Mouse (Mus musculus) splenic B cell, adult 2 months (primary cell): ENCODE results near the gene Anp32a.
A peak's percentile ranks its signal among the peaks of the same experiment; 100 is the strongest.

Experiments used
- DNase-seq: peaks from one replicate; pipeline ENCODE4 v3.0.0-alpha.2; 2011; ENCODE audit warnings: low read depth, low spot score
- H3K27me3 ChIP-seq: 2 replicates; pipeline ENCODE4 v1.6.1; 2012; ENCODE audit warnings: mild to moderate bottlenecking, low read length, moderate library complexity, mixed read lengths; ENCODE audit not compliant: control insufficient read depth, poor library complexity, insufficient read depth, severe bottlenecking
- H3K36me3 ChIP-seq: 2 replicates; pipeline ENCODE4 v1.6.1; 2012; ENCODE audit warnings: mild to moderate bottlenecking, low read length, moderate library complexity, mixed read lengths; ENCODE audit not compliant: control insufficient read depth, poor library complexity, insufficient read depth, severe bottlenecking

Gene Anp32a

GRCm38 (mm10) chr9:62342441-62343191, 1.5 kb downstream of the Anp32a start:
- no peaks in the 10 kb centered on the region for H3K27me3 ChIP-seq
- H3K36me3 ChIP-seq, result no peaks in the 10 kb centered on the region
- DNase-seq, result peak; percentile 58

DNA sequence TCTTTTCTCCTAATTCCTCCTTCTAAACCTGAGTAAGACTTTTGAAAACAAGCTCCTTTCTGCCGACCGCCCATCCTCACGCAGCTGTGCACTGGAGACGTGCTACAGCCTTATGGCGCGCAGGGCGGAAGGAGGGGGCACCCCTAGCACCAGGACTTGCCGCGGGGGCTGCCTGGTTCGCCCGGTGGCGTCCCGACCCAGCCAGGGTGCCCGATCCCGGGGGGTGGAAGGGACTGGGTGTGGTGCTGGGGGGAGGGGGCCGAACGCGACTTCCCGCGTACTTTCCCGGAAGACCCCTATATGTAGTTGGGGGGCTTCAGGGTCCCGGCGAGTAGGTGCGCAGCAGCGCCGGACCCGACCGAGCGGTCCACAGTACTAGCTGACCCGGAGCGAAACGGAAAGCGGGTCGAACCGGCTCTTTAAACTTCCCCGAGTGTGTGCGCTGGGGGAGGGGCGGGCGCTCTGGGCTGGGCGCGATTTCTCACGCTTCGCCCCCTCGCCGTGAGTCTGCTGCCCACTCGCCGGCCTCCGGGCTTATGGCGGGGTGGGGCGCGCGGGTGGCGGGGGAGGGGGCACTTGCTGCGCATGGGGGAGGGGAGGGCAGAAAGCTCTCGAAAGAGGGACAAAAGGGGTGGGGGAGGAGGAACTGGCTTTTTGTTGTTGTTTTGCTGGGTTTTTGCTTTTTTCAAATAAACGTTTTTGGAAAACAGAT, 2.3 kb downstream of the Anp32a start:
- peak; percentile 72 for DNase-seq

DNA sequence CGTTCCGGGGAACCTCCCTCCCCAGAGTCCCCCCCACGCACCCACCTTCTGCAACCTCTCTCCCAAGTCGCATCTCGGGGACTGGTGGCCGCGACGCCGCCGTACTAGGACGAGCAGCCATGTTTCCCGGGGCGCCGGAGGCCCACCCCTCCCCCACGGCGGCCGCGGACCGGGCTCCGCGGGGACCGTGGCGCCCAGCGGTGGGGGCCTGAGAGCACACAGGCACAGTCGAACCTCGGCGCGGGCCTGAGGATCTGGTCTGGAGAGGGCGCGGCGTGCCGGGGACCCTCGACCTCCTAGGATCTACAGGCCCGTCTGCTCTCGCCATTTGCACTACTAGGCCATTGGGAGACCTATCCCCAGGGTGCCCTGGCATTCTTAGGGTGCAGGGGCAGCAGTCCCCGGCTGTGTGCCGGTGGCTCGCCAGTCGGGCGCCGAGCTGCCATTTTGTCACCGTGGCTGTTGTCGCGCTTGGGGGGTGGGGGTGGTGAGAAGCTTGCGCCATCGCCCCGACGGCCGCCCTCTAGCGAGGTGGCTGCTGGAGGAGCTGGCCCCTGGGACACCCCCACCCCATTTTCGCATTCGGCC, 2.9 kb downstream of the Anp32a start:
- peak; percentile 69 for DNase-seq
- H3K27me3 ChIP-seq, result no peaks in the 10 kb centered on the region
- H3K36me3 ChIP-seq, result no peaks in the 10 kb centered on the region

More for the DNA sequence above, 2.3 kb downstream of the Anp32a start:
- Histone ChIP-seq H3K36me3 (no peaks in the 10 kb centered on the region), H3K27me3 (no peaks in the 10 kb centered on the region)

- Histone ChIP-seq H3K27me3 (no peaks in the 10 kb centered on the region), H3K36me3 (no peaks in the 10 kb centered on the region)
- DNase-seq, result peak; percentile 78
These were observed 3.5 kb downstream of the Anp32a start for GRCm38 (mm10) chr9:62344545-62344944.

DNA sequence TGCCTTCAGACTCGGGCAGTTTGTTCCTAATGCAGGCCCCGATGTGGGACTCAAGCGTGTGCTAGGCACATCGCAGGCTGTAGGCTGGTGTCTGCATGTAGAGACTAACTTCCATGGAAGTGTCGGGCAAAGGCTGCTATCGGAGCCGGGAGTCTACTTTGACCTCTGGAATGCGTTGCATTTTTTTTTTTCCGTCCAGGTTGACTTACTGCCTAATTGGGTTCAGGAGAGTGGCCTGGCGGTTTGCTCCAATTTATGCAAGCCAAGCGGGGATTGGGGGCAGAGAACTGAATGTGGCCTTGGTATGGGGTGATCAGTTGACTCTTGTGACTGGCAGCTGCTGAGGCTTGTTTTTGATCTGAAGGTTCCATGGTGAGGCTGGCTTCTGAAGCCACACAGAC, 4.0 kb downstream of the Anp32a start:
- H3K36me3 ChIP-seq, result no peaks in the 10 kb centered on the region
- H3K27me3 ChIP-seq, result no peaks in the 10 kb centered on the region
- no peak for DNase-seq

DNA sequence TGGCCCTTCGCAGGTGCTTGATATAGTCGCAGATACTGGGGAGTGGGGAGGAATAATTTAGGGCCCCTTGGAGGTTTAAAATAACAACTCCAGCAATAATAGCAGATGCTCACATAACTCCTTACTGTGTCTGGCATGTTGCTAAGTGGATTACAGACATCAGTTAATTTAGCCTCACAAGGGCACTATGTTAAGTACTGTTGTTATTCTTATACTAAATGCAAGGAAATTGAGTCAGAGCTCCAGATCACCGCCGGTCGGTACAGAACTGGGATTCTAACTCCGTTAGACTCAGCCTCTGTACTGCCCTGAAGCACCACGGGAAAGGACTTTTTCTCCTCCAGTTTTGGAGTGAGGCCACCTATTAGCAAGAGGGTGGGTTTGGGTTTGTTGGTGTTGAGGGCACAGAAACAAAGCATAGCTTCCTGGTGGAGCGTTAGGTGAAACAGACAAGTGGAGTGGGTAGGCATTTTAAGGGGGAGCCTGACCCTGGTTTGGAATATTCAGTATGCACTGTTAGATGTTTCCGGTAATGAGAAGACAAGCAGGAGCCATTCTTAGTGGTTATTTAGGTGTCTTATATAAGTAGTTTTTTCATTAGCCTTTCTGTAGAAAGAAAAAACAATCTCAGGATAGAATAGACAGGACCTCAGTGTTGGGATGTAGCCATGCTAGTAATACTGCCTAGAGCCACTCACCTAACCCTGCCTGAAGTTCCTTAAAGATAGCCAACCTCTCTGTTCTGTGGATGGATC, 4.7 kb downstream of the Anp32a start:
- DNase-seq, result no peak
- Histone ChIP-seq H3K27me3 (no peaks in the 10 kb centered on the region), H3K36me3 (no peaks in the 10 kb centered on the region)

GRCm38 (mm10) chr9:62346388-62346679, 5.2 kb downstream of the Anp32a start:
- Histone ChIP-seq H3K27me3 (no peaks in the 10 kb centered on the region), H3K36me3 (no peaks in the 10 kb centered on the region)
- peak; percentile 21 for DNase-seq

DNA sequence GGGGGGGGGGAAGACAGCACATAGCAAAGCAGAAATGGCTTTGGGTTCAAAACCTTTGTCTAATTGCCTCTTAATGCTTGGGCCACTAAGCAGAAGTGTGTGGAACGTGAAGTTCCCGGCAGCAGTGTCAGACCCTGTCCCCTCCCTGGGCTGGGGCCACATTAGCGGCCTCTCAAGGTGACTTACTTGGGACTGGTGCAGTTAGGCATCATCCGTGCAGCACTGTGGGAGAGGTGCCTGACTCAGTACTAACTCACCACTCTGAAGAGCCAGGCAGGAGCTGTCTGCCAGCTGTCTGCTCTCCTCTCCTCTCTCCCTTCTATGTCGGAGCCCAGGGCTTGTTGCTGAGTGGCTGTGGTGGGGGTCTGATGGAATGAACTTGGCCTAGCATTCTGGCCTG, 6.1 kb downstream of the Anp32a start:
- Histone ChIP-seq H3K36me3 (no peaks in the 10 kb centered on the region), H3K27me3 (no peaks in the 10 kb centered on the region)
- DNase-seq, result no peak

DNA sequence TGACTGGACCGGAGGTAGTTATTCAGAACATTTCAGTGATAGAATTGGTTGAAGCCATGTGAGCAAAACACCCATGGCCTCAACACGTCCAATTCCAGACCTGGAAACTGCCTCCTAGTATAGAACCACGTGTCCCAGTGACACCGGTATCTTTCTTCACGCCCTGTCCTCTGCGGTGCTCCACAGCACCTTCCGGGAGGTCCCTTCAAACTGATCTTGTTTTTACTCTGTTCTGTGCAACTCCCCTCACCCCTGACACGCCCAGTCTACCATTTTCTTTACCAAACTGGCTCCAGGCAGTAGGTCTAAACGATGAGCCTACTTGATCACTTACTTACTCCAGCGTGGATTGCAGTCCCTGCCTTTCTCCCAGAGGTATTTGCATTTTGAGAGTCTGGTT, 7.0 kb downstream of the Anp32a start:
- no peaks in the 10 kb centered on the region for H3K36me3 ChIP-seq
- DNase-seq, result no peak
- H3K27me3 ChIP-seq, result no peaks in the 10 kb centered on the region

- no peaks in the 10 kb centered on the region for H3K36me3 ChIP-seq
- no peaks in the 10 kb centered on the region for H3K27me3 ChIP-seq
- no peak for DNase-seq
These were observed 7.4 kb downstream of the Anp32a start for GRCm38 (mm10) chr9:62348467-62348985.

DNA sequence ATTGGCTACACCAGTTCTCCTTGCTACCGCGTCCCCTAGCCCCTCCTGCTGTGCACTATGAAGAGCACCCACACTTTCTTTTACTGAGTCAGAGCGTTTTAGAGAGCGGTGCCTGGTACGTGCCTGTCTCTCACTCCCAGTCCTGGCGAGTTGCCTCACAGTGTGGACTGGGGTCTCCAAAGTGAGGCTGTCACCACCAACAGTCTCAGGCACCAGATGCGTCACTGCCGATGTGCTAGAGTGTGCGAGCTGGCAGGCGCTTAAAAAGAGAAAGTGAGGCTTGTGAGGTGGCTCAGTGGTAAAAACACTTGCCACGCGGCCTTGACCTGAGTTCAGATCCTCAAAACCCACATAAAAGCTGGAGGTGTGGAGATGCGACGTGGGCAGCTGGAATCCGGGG, 8.2 kb downstream of the Anp32a start:
- DNase-seq, result no peak
- H3K27me3 ChIP-seq, result no peaks in the 10 kb centered on the region

GRCm38 (mm10) chr9:62350721-62351120, 9.6 kb downstream of the Anp32a start:
- no peak for DNase-seq
- no peaks in the 10 kb centered on the region for H3K27me3 ChIP-seq
- no peaks in the 10 kb centered on the region for H3K36me3 ChIP-seq

More for the DNA sequence above, 8.2 kb downstream of the Anp32a start:
- H3K36me3 ChIP-seq, result no peaks in the 10 kb centered on the region

DNA sequence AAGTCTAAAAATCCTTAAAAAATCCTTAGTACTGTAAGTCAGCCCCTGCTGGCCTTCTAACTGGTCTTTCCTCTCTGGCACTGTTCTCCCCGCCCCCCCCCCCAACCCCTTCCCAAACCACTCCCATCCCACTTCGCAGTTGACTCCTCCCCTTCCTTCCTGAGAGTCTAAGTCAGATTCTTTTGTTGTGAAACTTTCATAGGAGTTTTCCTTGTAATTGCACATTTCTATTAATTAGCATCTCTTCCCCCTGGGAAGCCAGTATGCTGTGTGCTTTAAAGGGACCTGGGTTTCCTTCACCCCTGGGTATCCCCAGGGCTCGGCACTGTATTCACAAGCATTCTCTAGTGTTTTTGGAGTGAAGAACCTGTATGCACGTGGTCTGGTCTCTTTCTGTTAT, 10.1 kb downstream of the Anp32a start:
- Histone ChIP-seq H3K27me3 (no peaks in the 10 kb centered on the region), H3K36me3 (no peaks in the 10 kb centered on the region)
- no peak for DNase-seq

DNA sequence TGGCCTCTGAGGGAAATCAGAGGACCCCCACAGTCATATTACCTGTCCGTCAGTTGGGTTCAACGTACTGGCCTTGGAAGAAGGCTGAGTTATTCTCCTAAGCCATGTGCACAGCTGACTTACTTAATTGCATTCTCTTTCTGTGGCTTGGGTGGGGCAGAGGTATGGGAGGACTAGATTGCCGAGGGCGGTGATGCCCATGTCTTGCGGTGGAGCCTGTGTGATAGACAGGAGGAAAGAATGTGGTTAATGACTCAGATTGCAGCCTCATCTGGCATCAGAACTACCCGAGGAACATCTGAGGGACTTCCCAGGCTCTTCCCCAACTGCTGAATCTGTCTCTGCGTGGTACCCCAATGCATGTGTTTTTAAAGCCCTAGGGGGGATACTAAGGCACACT, 12.7 kb downstream of the Anp32a start:
- no peak for DNase-seq
- H3K27me3 ChIP-seq, result no peaks in the 10 kb centered on the region
- H3K36me3 ChIP-seq, result no peaks in the 10 kb centered on the region
